Mouse (Mus musculus) liver, embryonic 14.5 days (tissue): ENCODE data around the gene Nebl. TPM values are rescaled to one million over a fixed set of nuclear protein-coding genes. Genes with fewer than 3 reads are reported as not detected.
A peak's percentile ranks its signal among the peaks of the same experiment; 100 is the strongest.

ENCODE experiments used
- ATAC-seq: fragments of 200-750 bp; cut with Nextera tagmentation; 2 replicates; pipeline ENCODE4 v1.8.0; 2017; ENCODE audit warnings: moderate number of reproducible peaks, mild to moderate bottlenecking, moderate library complexity; ENCODE audit not compliant: insufficient read depth
- DNase-seq, 3 experiments: peaks; one replicate each; pipeline ENCODE4 v3.0.0-alpha.2; 2012 to 2013; ENCODE audit warnings: low read depth in 3 of 3, low spot score in 3 of 3
- H3K27ac ChIP-seq: fragments of 300-500 bp; sonication (generic); 2 replicates; pipeline ENCODE4 v1.5.1; 2014; ENCODE audit warnings: moderate library complexity, mild to moderate bottlenecking, control low read depth, inconsistent platforms
- H3K27me3 ChIP-seq: fragments of 300-500 bp; sonication (generic); 2 replicates; pipeline ENCODE4 v1.6.1; 2014; ENCODE audit warnings: mild to moderate bottlenecking, low read length, moderate library complexity; ENCODE audit not compliant: control insufficient read depth, insufficient read depth
- H3K36me3 ChIP-seq: fragments of 300-500 bp; sonication (generic); replicated peaks from 2 replicates; pipeline ENCODE4 v1.6.1; 2014; ENCODE audit warnings: low read depth; ENCODE audit not compliant: control insufficient read depth, insufficient read depth
- H3K4me1 ChIP-seq, 2 experiments: fragments of 200-500 bp in 1 of 2; fragments of 300-500 bp in 1 of 2; sonication (generic) in 1 of 2; replicated peaks; 2 replicates each; pipeline ENCODE4 v1.6.1; 2012 to 2014; ENCODE audit warnings: antibody characterized with exemption in 1 of 2, inconsistent platforms in 1 of 2, low read length in 1 of 2; ENCODE audit not compliant: control insufficient read depth in 2 of 2, insufficient read depth in 2 of 2
- H3K4me2 ChIP-seq: fragments of 300-500 bp; sonication (generic); 2 replicates; pipeline ENCODE4 v1.6.1; 2014; ENCODE audit warnings: low read depth, mild to moderate bottlenecking, control low read depth, moderate library complexity
- H3K4me3 ChIP-seq, 2 experiments: fragments of 200-500 bp in 1 of 2; fragments of 300-500 bp in 1 of 2; sonication (generic) in 1 of 2; 2 replicates each; pipeline ENCODE4 v1.5.1; 2012 to 2014; ENCODE audit warnings: low read depth in 2 of 2, low read length in 2 of 2, mild to moderate bottlenecking in 2 of 2, control low read depth in 1 of 2, inconsistent platforms in 1 of 2, moderate library complexity in 1 of 2; ENCODE audit not compliant: insufficient read depth in 1 of 2
- H3K9ac ChIP-seq: fragments of 300-500 bp; sonication (generic); replicated peaks from 2 replicates; pipeline ENCODE4 v1.6.1; 2014; ENCODE audit warnings: mild to moderate bottlenecking, control low read depth, moderate library complexity
- H3K9me3 ChIP-seq: fragments of 300-500 bp; sonication (generic); 2 replicates; pipeline ENCODE4 v1.6.1; 2016; ENCODE audit warnings: low read length, mixed read lengths; ENCODE audit not compliant: control insufficient read depth
- CTCF ChIP-seq: IDR thresholded peaks from 2 replicates; pipeline ENCODE4 v1.5.1; 2016; ENCODE audit warnings: antibody characterized with exemption, low read depth, control low read depth
- EP300 ChIP-seq: IDR thresholded peaks from 2 replicates; pipeline ENCODE4 v1.6.1; 2016; ENCODE audit warnings: antibody characterized with exemption, low read depth
- WGBS: fragments of 180-500 bp; shearing (Covaris S2); extraction: QIAGEN DNeasy Blood & Tissue Kit; methylation state at CpG from one replicate; pipeline ENCODE4 v1.1.7; 2014; ENCODE audit not compliant: insufficient replicate concordance; 5-methylcytosine and 5-hydroxymethylcytosine counted together
- polyA plus RNA-seq, 2 experiments: library from polyadenylated mRNA; depleted of rRNA in 1 of 2; stranded (reverse) in 1 of 2; unstranded in 1 of 2; fragments of >200 nt; fragmentation: Nextera tagmentation in 1 of 2; extraction: Ambion mirVana in 1 of 2; gene quantifications; 2 replicates each; pipeline versions ENCODE4 v1.2.1 to v1.2.3; 2012 to 2014

Nebl gene
- polyA plus RNA-seq (2012; rRNA removed) (0.17 and 0.21 TPM in 2 replicates), polyA plus RNA-seq (2014; fragmentation: Nextera tagmentation; extraction: Ambion mirVana) (0.10 and 0.22 TPM in 2 replicates)

- Histone ChIP-seq H3K9ac (no peak within 1 kb of the TSS), H3K4me3 (peak within 1 kb of the TSS; percentile 23 to 39), H3K36me3 (no peaks in the 10 kb centered on the region), H3K4me2 (peak within 1 kb of the TSS; percentile 62), H3K4me1 (0 out of 4 replicates have a peak, but pooled peaks cover 0 to 1% of the 10 kb centered on the region in 2 experiments), H3K9me3 (no peaks in the 10 kb centered on the region), H3K27ac (no peak within 1 kb of the TSS), H3K27me3 (peaks cover 29% of the 10 kb centered on the region)
- ATAC-seq (peak; percentile 23; the same call in 1 of the 2 replicates), DNase-seq (no peak)
- WGBS = under 1% methylated on average over 58 of the region's 59 CpGs
- TF ChIP-seq CTCF (no peak), EP300 (no peak)
Observed at GRCm38 (mm10) chr2:17730957-17731830, at the start of gene Nebl. Gene Nebl, minus strand, starts transcription at chr2:17731464.

DNA sequence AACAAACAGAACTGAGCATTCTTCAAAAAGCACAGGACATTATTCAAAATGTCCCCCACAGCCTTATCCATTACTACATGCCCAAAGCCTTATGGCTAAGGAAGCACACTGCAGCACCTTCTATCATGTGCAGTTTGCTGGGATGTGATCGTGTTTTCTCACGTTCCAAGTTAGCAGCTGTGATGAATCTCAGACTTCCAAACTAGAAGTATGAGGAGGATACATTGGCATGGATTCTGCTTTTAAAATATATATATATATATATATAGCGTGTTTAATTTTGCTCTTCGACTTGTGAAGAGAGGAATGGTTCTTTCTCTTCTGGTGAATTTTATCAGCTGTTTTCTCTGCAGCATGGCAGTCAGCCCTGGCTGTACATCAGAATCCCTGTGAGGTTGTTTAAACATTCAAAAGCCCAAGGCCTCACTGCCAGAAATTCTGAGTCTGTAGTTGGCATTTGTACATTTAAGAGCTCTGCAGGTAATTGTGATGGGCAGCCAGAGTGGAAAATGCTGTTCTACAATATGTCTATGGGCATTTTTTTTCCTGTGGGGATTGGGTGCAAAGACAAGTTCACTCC is 39.1 kb upstream of the Nebl start:
- H3K9ac ChIP-seq = no peak overlapping the region
- no peaks in the 10 kb centered on the region for H3K4me1 ChIP-seq
- DNase-seq (no peak), ATAC-seq (no peak)
- no peak overlapping the region for H3K4me2 ChIP-seq
- H3K27ac ChIP-seq = no peak overlapping the region
- TF ChIP-seq EP300 = no peak
- TF ChIP-seq CTCF = no peak
- 66% methylated on average over 4 of the region's 4 CpGs for WGBS
- no peaks in the 10 kb centered on the region for H3K9me3 ChIP-seq
- H3K36me3 ChIP-seq = no peaks in the 10 kb centered on the region
- no peaks in the 10 kb centered on the region for H3K27me3 ChIP-seq
- H3K4me3 ChIP-seq = no peak overlapping the region

DNA sequence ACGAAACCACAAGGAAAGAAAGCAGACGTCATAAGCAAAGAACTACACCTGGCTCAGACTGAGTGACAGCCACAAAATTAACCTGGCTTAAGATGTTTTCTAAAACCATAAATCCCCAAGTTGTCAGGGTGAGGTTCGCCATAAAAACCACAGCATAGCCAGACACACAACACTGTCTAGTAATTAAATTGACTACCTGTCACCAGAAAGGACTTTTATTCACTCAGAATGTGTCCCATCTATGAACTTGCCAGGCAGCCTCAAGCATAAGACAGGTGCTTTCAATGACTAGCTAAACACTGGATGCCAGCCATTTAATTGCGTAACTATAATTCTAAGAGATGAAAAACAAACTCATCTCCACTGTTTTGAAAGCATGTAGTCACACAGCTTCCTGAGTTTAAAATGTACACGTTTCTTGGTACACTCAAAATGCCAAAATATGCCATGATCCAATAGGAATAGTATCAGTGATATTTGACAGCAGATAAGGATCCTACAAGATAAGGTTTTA is 38.0 kb upstream of the Nebl start:
- Histone ChIP-seq H3K27ac (no peak overlapping the region), H3K9me3 (no peaks in the 10 kb centered on the region), H3K4me3 (no peak overlapping the region), H3K4me1 (no peaks in the 10 kb centered on the region), H3K4me2 (no peak overlapping the region), H3K36me3 (no peaks in the 10 kb centered on the region), H3K27me3 (no peaks in the 10 kb centered on the region), H3K9ac (no peak overlapping the region)
- DNase-seq (no peak), ATAC-seq (no peak)
- TF ChIP-seq EP300 (no peak), CTCF (no peak)
- 48% methylated on average over 5 of the region's 5 CpGs for WGBS

GRCm38 (mm10) chr2:17756271-17756670 is 25.0 kb upstream of the Nebl start:
- H3K27me3 ChIP-seq = no peaks in the 10 kb centered on the region
- H3K9me3 ChIP-seq = no peaks in the 10 kb centered on the region
- H3K4me1 ChIP-seq = no peaks in the 10 kb centered on the region
- no peak overlapping the region for H3K27ac ChIP-seq
- ATAC-seq = no peak
- H3K36me3 ChIP-seq = no peaks in the 10 kb centered on the region
- no peak overlapping the region for H3K4me3 ChIP-seq
- H3K4me2 ChIP-seq = no peak overlapping the region
- TF ChIP-seq EP300 (no peak), CTCF (no peak)
- WGBS = 49% methylated on average over 4 of the region's 4 CpGs
- H3K9ac ChIP-seq = no peak overlapping the region
- no peak for DNase-seq
